Mouse (Mus musculus) erythroblast, adult 5-6 weeks (primary cell): ENCODE data around the gene Polr3e. TPM values are rescaled to one million over a fixed set of nuclear protein-coding genes. Genes with fewer than 3 reads are reported as not detected.
"Not testable (repeated sequence)": the region's sequence is repeated elsewhere in the genome, so short reads cannot be mapped to it uniquely, and the experiment has no call there.

ENCODE experiments used
- ATAC-seq: replicated peaks from 2 replicates; pipeline ENCODE4 v1.8.0; 2016; ENCODE audit warnings: moderate number of reproducible peaks, mild to moderate bottlenecking, moderate TSS enrichment, inconsistent platforms; ENCODE audit not compliant: poor library complexity, low FRiP score, severe bottlenecking
- total RNA-seq, 2 experiments: library from RNA; stranded (forward) in 1 of 2; stranded (reverse) in 1 of 2; fragments of 150-400 nt in 1 of 2; fragments of 200-764, 138-1000 nt in 1 of 2; gene quantifications; 2 replicates each; pipeline versions ENCODE4 v1.2.3 to v1.2.4; 2015 to 2017; ENCODE audit warnings: low replicate concordance in 2 of 2

Polr3e gene
- total RNA-seq, 2 experiments from 2014 or later = 3.1 to 6.2 TPM

- ATAC-seq = no peak
Observed at GRCm38 (mm10) chr7:120901701-120902100, 15.8 kb upstream of the Polr3e start.

- ATAC-seq = no peak
Observed at GRCm38 (mm10) chr7:120902931-120903330, 14.6 kb upstream of the Polr3e start.

GRCm38 (mm10) chr7:120910172-120910571 lies 7.4 kb upstream of the Polr3e start:
- ATAC-seq = not testable (repeated sequence)

GRCm38 (mm10) chr7:120911268-120911667 lies 6.3 kb upstream of the Polr3e start:
- not testable (repeated sequence) for ATAC-seq

- ATAC-seq = no peak
Observed at GRCm38 (mm10) chr7:120913332-120913731, 4.2 kb upstream of the Polr3e start.

GRCm38 (mm10) chr7:120916262-120916875 lies 1.2 kb upstream of the Polr3e start:
- no peak for ATAC-seq

GRCm38 (mm10) chr7:120917279-120917591 lies 309 bp upstream of the Polr3e start:
- 0 out of 2 replicates have a peak, but pooled peaks have one; percentile 16 for ATAC-seq

- peak; percentile 74 for ATAC-seq
Observed at GRCm38 (mm10) chr7:120918526-120918962, 1.0 kb downstream of the Polr3e start.

GRCm38 (mm10) chr7:120933110-120933509 lies 15.6 kb downstream of the Polr3e start:
- no peak for ATAC-seq

GRCm38 (mm10) chr7:120933680-120934195 lies 16.2 kb downstream of the Polr3e start:
- ATAC-seq = peak; percentile 49

GRCm38 (mm10) chr7:120934716-120935115 lies 17.2 kb downstream of the Polr3e start:
- peak; percentile 82 for ATAC-seq

- ATAC-seq = no peak
Observed at GRCm38 (mm10) chr7:120936522-120936921, 19.0 kb downstream of the Polr3e start.

- no peak for ATAC-seq
Observed at GRCm38 (mm10) chr7:120938206-120938605, 20.7 kb downstream of the Polr3e start.

- no peak for ATAC-seq
Observed at GRCm38 (mm10) chr7:120940343-120940742, 22.8 kb downstream of the Polr3e start.

GRCm38 (mm10) chr7:120941214-120941613 lies 23.7 kb downstream of the Polr3e start:
- ATAC-seq = no peak

- no peak for ATAC-seq
Observed at GRCm38 (mm10) chr7:120942506-120942905, 25.0 kb downstream of the Polr3e start.

GRCm38 (mm10) chr7:120943936-120944509 lies 26.5 kb downstream of the Polr3e start:
- no peak for ATAC-seq

- not testable (repeated sequence) for ATAC-seq
Observed at GRCm38 (mm10) chr7:120953591-120953990, 36.0 kb downstream of the Polr3e start.

GRCm38 (mm10) chr7:120960116-120960515 lies 42.6 kb downstream of the Polr3e start:
- ATAC-seq = no peak

- ATAC-seq = no peak
Observed at GRCm38 (mm10) chr7:120960601-120961000, 43.1 kb downstream of the Polr3e start.

- ATAC-seq = no peak
Observed at GRCm38 (mm10) chr7:120961893-120962292, 44.3 kb downstream of the Polr3e start.
